Mouse (Mus musculus) midbrain, embryonic 13.5 days (tissue): ENCODE data around the gene Edn3. TPM values are rescaled to one million over a fixed set of nuclear protein-coding genes. Genes with fewer than 3 reads are reported as not detected.

Experiments used
- ATAC-seq: fragments of 200-750 bp; cut with Nextera tagmentation; 2 replicates; pipeline ENCODE4 v1.8.0; 2017; ENCODE audit warnings: mild to moderate bottlenecking, moderate TSS enrichment, moderate library complexity
- H3K27ac ChIP-seq: fragments of 300-500 bp; sonication (generic); 2 replicates; pipeline ENCODE4 v1.5.1; 2015; ENCODE audit warnings: inconsistent platforms, mild to moderate bottlenecking, moderate library complexity
- H3K27me3 ChIP-seq: fragments of 300-500 bp; sonication (generic); 2 replicates; pipeline ENCODE4 v1.6.1; 2015; ENCODE audit warnings: mild to moderate bottlenecking, inconsistent platforms
- H3K36me3 ChIP-seq: fragments of 300-500 bp; sonication (generic); 2 replicates; pipeline ENCODE4 v1.6.1; 2015; ENCODE audit warnings: mild to moderate bottlenecking, inconsistent platforms
- H3K4me1 ChIP-seq: fragments of 300-500 bp; sonication (generic); replicated peaks from 2 replicates; pipeline ENCODE4 v1.6.1; 2015; ENCODE audit warnings: inconsistent platforms
- H3K4me2 ChIP-seq: fragments of 300-500 bp; sonication (generic); replicated peaks from 2 replicates; pipeline ENCODE4 v1.6.1; 2015; ENCODE audit warnings: moderate library complexity, mild to moderate bottlenecking, inconsistent platforms
- H3K4me3 ChIP-seq: fragments of 300-500 bp; sonication (generic); replicated peaks from 2 replicates; pipeline ENCODE4 v1.5.1; 2015; ENCODE audit warnings: mild to moderate bottlenecking, inconsistent platforms
- H3K9ac ChIP-seq: fragments of 300-500 bp; sonication (generic); replicated peaks from 2 replicates; pipeline ENCODE4 v1.6.1; 2015; ENCODE audit warnings: mild to moderate bottlenecking, inconsistent platforms
- H3K9me3 ChIP-seq: fragments of 300-500 bp; sonication (generic); 2 replicates; pipeline ENCODE4 v1.6.1; 2016; ENCODE audit warnings: mild to moderate bottlenecking, inconsistent platforms
- WGBS: fragments of 180-500 bp; shearing (Covaris S2); methylation state at CpG from one replicate; pipeline ENCODE4 v1.1.7; 2015; 5-methylcytosine and 5-hydroxymethylcytosine counted together
- polyA plus RNA-seq: library from polyadenylated mRNA; unstranded; fragments of >200 nt; fragmentation: Nextera tagmentation; extraction: Ambion mirVana; gene quantifications from 2 replicates; pipeline ENCODE4 v1.2.1, GENCODE M21; 2015

The Edn3 gene
- polyA plus RNA-seq, 1 experiment from 2014 or later = 6.7 TPM

DNA sequence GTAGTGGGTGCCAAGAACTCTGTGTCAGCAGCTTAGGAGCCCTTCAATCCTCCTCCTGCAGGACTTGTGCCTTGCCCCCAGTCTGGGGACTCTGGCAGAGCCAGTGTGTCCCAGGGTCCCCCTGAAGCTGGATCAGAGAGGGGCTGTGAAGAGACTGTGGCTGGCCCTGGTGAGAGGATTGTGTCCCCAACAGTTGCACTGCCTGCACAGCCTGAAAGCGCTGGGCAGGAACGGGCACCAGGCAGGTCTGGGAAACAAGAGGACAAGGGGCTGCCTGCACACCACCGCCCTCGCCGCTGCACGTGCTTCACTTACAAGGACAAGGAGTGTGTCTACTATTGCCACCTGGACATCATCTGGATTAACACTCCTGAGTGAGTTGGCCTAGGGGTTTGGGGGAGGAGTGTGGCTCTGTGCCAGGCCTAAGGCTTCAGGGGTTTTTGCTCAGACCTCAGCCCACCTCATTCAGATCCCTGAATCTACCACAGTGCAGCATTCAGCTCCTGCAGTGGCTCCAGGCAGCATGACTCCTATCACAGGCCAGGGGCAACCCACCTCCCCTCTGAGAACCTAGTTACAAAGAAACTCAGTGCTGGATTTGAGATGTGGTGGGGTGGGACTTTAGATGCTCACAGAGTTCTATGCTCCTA is 1.2 kb downstream of the Edn3 start:
- H3K27ac ChIP-seq = no peak overlapping the region
- H3K36me3 ChIP-seq = no peaks in the 10 kb centered on the region
- peak overlapping the region; percentile 70 for H3K4me2 ChIP-seq
- H3K4me3 ChIP-seq = no peak overlapping the region; the same call in 1 of the 2 replicates
- no peaks in the 10 kb centered on the region for H3K9me3 ChIP-seq
- peaks cover 29% of the 10 kb centered on the region for H3K27me3 ChIP-seq
- H3K4me1 ChIP-seq = peaks cover 8% of the 10 kb centered on the region
- H3K9ac ChIP-seq = no peak overlapping the region
- ATAC-seq = 0 out of 2 replicates have a peak, but pooled peaks have one; percentile 30
- 56% methylated on average over 6 of the region's 6 CpGs for WGBS

DNA sequence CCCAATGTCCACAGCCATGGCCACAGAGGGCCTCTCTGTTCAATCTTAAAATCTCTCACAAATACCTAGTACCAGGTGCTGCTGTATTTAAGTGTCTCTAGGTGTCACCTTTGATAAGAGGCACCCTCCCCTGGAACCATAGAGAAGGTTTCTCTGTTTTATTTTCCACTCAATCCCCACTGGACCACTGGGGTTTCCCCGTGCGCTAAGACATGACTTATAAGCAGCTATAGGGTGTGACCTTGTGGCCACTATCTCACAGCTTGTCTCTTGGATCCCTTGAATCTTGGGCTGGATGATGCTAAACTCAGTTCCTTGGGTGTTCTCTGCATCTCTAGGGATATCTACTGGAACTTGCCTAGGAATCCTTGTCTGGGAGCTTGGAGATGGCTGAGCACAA is 1.9 kb downstream of the Edn3 start:
- H3K4me2 ChIP-seq = no peak overlapping the region
- H3K9me3 ChIP-seq = no peaks in the 10 kb centered on the region
- no peak for ATAC-seq
- H3K27ac ChIP-seq = no peak overlapping the region
- H3K4me1 ChIP-seq = peaks cover 8% of the 10 kb centered on the region
- H3K36me3 ChIP-seq = no peaks in the 10 kb centered on the region
- WGBS = 93% methylated on average over 2 of the region's 2 CpGs
- no peak overlapping the region for H3K9ac ChIP-seq
- no peak overlapping the region for H3K4me3 ChIP-seq
- peaks cover 29% of the 10 kb centered on the region for H3K27me3 ChIP-seq

DNA sequence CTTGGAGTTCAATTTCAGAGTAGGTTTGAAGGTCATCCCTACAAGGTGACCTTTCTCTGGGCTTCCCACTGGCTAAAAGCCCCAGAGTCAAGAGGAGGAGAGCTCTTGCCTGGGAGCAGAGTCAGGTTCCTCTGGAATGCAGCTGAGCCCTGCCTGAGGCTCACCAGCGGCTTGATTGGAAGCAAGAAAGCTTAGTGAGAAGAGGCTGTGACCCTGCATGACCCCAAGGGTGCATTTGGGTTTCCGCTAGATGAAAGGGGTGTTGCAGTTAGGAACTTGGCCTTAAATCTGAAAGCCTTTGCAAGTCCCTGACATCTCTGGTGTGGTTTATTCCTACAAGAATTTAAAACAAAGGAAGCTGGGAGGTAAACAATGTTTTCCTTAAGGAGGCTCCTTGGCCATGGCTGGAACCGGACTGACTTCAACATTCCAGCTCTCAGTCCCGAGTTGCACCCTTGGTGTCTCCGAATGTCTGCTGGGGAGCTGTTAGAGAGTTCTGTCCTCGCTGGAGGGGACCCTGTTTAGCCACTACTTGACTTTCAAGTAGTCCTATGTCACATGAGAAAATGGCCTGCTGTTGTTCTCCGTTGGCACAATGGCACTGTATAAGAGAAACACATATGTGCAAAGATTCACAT is 8.6 kb downstream of the Edn3 start:
- Histone ChIP-seq H3K4me2 (no peak overlapping the region), H3K4me3 (no peak overlapping the region), H3K27me3 (no peaks in the 10 kb centered on the region), H3K9me3 (no peaks in the 10 kb centered on the region), H3K4me1 (no peaks in the 10 kb centered on the region), H3K36me3 (no peaks in the 10 kb centered on the region), H3K9ac (no peak overlapping the region), H3K27ac (no peak overlapping the region)
- ATAC-seq = no peak
- 69% methylated on average over 7 of the region's 7 CpGs for WGBS

DNA sequence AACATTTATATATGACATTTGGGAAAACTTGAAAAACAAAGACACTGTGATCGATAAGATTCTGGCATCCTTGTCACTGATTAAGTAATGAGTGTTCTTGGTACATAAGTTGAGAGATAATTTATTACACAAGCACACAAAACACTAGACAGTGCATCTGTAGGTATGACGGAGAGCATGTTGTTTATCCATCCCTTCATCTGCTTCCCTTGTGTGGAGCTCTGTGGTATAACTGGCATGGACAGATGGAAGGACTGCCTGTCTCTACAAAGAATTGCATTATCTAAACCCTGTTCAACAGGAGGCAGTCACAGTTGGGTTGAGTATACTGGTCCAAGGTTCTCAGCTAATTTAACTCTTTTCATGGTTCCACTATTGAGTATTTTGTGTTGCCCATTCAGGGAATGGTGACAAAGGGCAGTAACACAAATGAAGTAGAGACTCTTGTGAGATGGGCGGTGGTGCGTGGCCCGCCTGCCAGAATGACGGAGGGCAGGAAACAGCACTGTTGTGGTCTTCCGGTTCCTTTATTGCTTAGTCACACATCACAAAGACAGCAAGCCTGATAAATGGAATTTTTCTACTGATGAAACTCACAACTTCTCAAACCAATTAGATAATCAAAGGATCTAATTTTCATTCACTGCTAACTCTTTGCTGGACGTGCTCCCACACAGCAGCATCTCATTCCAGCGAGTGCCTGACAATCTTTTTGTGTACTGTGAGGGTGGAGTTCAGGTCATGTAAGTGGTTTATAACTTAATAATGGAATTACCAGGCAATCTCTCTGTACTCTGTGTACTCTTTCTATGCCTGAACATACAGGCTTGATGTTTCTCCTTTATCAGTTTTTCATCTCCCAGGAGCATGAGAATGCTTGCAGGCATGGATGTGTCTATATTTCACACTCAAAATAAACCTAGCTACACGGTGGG is 14.0 kb downstream of the Edn3 start:
- Histone ChIP-seq H3K9ac (no peak overlapping the region), H3K4me2 (no peak overlapping the region), H3K4me3 (no peak overlapping the region), H3K27ac (no peak overlapping the region), H3K27me3 (no peaks in the 10 kb centered on the region), H3K36me3 (no peaks in the 10 kb centered on the region), H3K9me3 (no peaks in the 10 kb centered on the region), H3K4me1 (no peaks in the 10 kb centered on the region)
- no peak for ATAC-seq
- WGBS = 64% methylated on average over 10 of the region's 10 CpGs

- Histone ChIP-seq H3K27me3 (no peaks in the 10 kb centered on the region), H3K4me2 (no peak overlapping the region), H3K9me3 (no peaks in the 10 kb centered on the region), H3K4me3 (no peak overlapping the region), H3K36me3 (no peaks in the 10 kb centered on the region), H3K9ac (no peak overlapping the region), H3K4me1 (no peaks in the 10 kb centered on the region), H3K27ac (no peak overlapping the region)
- 85% methylated on average over 4 of the region's 4 CpGs for WGBS
- no peak for ATAC-seq
These were observed 21.6 kb downstream of the Edn3 start for GRCm38 (mm10) chr2:174782016-174782415.

- no peaks in the 10 kb centered on the region for H3K4me1 ChIP-seq
- no peak; the same call in 1 of the 2 replicates for ATAC-seq
- no peaks in the 10 kb centered on the region for H3K9me3 ChIP-seq
- 74% methylated on average over 5 of the region's 5 CpGs for WGBS
- no peaks in the 10 kb centered on the region for H3K27me3 ChIP-seq
- no peak overlapping the region for H3K4me2 ChIP-seq
- no peak overlapping the region for H3K9ac ChIP-seq
- no peak overlapping the region for H3K27ac ChIP-seq
- no peak overlapping the region for H3K4me3 ChIP-seq
- H3K36me3 ChIP-seq = no peaks in the 10 kb centered on the region
These were observed 22.5 kb downstream of the Edn3 start for GRCm38 (mm10) chr2:174782880-174783279.

GRCm38 (mm10) chr2:174788830-174789229 is 28.4 kb downstream of the Edn3 start:
- Histone ChIP-seq H3K9me3 (no peaks in the 10 kb centered on the region), H3K27ac (no peak overlapping the region), H3K4me2 (no peak overlapping the region), H3K36me3 (no peaks in the 10 kb centered on the region), H3K4me1 (no peaks in the 10 kb centered on the region), H3K9ac (no peak overlapping the region), H3K4me3 (no peak overlapping the region), H3K27me3 (no peaks in the 10 kb centered on the region)
- no peak for ATAC-seq

DNA sequence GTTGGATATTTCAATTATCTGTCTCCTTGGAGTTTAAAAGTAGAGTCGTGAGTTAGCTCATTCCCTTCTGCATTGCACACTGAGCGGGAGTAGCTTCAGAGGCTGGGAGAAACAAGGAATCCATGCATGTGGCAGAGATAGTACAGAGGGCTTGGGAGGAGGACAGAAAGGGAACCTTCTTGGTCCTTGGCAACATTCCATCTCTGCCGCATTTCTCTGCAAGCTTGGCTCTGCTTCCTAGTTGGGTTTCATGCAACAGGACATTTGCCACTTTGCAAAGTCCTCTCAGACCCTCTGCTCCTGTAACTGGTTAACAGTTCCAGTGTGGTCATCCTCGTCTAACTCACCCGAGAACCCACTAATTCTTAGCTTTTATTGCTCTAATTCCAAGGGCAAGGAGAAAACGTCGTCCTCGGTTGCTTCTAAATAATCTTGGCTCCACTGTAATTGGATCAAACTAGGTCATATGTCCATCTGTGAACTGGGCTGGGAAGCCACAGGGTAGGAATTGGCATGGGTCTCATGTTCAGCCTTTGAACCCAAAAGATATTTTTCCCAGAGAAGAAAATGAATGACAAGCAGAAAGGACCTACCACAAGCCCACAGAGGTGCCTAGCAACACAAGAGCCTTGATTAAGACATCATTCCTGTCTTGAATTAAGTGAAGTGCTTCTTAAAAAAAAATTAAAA is 32.2 kb downstream of the Edn3 start:
- Histone ChIP-seq H3K36me3 (no peaks in the 10 kb centered on the region), H3K4me3 (no peak overlapping the region), H3K27me3 (no peaks in the 10 kb centered on the region), H3K9me3 (no peaks in the 10 kb centered on the region), H3K9ac (no peak overlapping the region), H3K27ac (no peak overlapping the region), H3K4me2 (no peak overlapping the region), H3K4me1 (no peaks in the 10 kb centered on the region)
- whole genome bisulfite sequencing = 87% methylated on average over 8 of the region's 8 CpGs
- ATAC-seq = no peak

GRCm38 (mm10) chr2:174793181-174793580 is 32.8 kb downstream of the Edn3 start:
- no peak overlapping the region for H3K9ac ChIP-seq
- no peak overlapping the region for H3K4me2 ChIP-seq
- 67% methylated on average over 1 of the region's 1 CpGs for WGBS

DNA sequence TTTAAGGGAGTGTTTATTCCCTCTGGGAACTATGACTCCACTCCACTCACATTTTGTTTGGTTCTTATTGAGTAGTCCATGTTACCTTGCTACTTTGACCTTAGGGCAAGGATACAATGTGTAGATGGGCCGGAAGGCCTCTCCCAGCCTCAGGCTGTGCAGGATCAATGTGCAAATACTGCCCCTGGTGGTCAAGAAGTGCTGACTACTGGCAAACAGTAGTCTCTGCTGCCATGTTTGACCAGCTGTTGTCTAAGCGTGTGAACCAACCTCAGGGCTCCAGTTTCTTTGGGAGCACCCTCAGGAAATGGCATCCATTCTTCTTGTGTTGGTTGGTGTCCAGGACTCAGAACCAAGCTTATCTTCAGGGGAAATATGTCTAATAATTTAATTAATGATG is 36.6 kb downstream of the Edn3 start:
- WGBS = 81% methylated on average over 2 of the region's 2 CpGs

More at GRCm38 (mm10) chr2:174793181-174793580, 32.8 kb downstream of the Edn3 start:
- H3K27me3 ChIP-seq = no peaks in the 10 kb centered on the region
- H3K4me1 ChIP-seq = no peaks in the 10 kb centered on the region
- no peak overlapping the region for H3K4me3 ChIP-seq
- no peaks in the 10 kb centered on the region for H3K36me3 ChIP-seq
- H3K27ac ChIP-seq = no peak overlapping the region
- ATAC-seq = no peak
- H3K9me3 ChIP-seq = no peaks in the 10 kb centered on the region

GRCm38 (mm10) chr2:174797495-174798068 is 37.2 kb downstream of the Edn3 start:
- H3K4me1 ChIP-seq = no peaks in the 10 kb centered on the region
- H3K9me3 ChIP-seq = no peaks in the 10 kb centered on the region
- no peak overlapping the region for H3K4me2 ChIP-seq
- no peaks in the 10 kb centered on the region for H3K36me3 ChIP-seq
- no peak overlapping the region for H3K4me3 ChIP-seq
- no peak overlapping the region for H3K9ac ChIP-seq
- WGBS = 74% methylated on average over 4 of the region's 4 CpGs
- H3K27me3 ChIP-seq = no peaks in the 10 kb centered on the region
- ATAC-seq = no peak
- H3K27ac ChIP-seq = no peak overlapping the region

More for the DNA sequence above, 36.6 kb downstream of the Edn3 start:
- Histone ChIP-seq H3K4me1 (no peaks in the 10 kb centered on the region), H3K4me3 (no peak overlapping the region), H3K9me3 (no peaks in the 10 kb centered on the region), H3K27ac (no peak overlapping the region), H3K27me3 (no peaks in the 10 kb centered on the region), H3K9ac (no peak overlapping the region), H3K4me2 (no peak overlapping the region), H3K36me3 (no peaks in the 10 kb centered on the region)
- no peak for ATAC-seq
